Mouse (Mus musculus): ENCODE results near the gene Frmd4b. TPM values are rescaled to one million over a fixed set of nuclear protein-coding genes. Genes with fewer than 3 reads are reported as not detected.

Gene Frmd4b
- polyA plus RNA-seq, 1 experiment, result 14.3 TPM

GRCm38 (mm10) chr6:97457954-97458353 is 159.4 kb downstream of the Frmd4b start:
- Histone ChIP-seq H3K4me1 (ENCODE audit: control insufficient read depth, insufficient read depth, insufficient read length) (peaks cover 15% of the 10 kb centered on the region), H3K27ac (ENCODE audit: insufficient read depth, low read length) (peak overlapping the region; percentile 24; the same call in 1 of the 2 replicates), H3K4me3 (ENCODE audit: extremely low read depth, insufficient read depth, insufficient read length) (no peak overlapping the region), H3K27me3 (ENCODE audit: control insufficient read depth, insufficient read depth, low read length) (no peaks in the 10 kb centered on the region), H3K36me3 (ENCODE audit: control insufficient read depth, insufficient read depth, low read length) (no peaks in the 10 kb centered on the region)
- DNase-seq (ENCODE audit: low read depth in 1 of 2, low spot score in 2 of 2), result peak in 1 of 2 experiments; percentile 52
- WGBS, result 2% methylated on average over 3 of the region's 3 CpGs
- no peak for TF ChIP-seq CTCF (IDR thresholded peaks at IDR 0.05; ENCODE audit: extremely low read depth, insufficient read depth, insufficient read length, insufficient replicate concordance)
- TF ChIP-seq POLR2A (IDR thresholded peaks at IDR 0.05; ENCODE audit: low read depth, low read length), result no peak

- H3K36me3 ChIP-seq (ENCODE audit: control insufficient read depth, insufficient read depth, low read length), result no peaks in the 10 kb centered on the region
- TF ChIP-seq POLR2A (IDR thresholded peaks at IDR 0.05; ENCODE audit: low read depth, low read length), result no peak
- TF ChIP-seq CTCF (IDR thresholded peaks at IDR 0.05; ENCODE audit: extremely low read depth, insufficient read depth, insufficient read length, insufficient replicate concordance), result no peak
- H3K27ac ChIP-seq (ENCODE audit: insufficient read depth, low read length), result peak overlapping the region; percentile 52
- peaks cover 15% of the 10 kb centered on the region for H3K4me1 ChIP-seq (ENCODE audit: control insufficient read depth, insufficient read depth, insufficient read length)
- no peak for DNase-seq (ENCODE audit: low read depth in 1 of 2, low spot score in 2 of 2)
- H3K27me3 ChIP-seq (ENCODE audit: control insufficient read depth, insufficient read depth, low read length), result no peaks in the 10 kb centered on the region
- 2% methylated on average over 2 of the region's 2 CpGs for WGBS
- no peak overlapping the region for H3K4me3 ChIP-seq (ENCODE audit: extremely low read depth, insufficient read depth, insufficient read length)
These were observed 160.1 kb downstream of the Frmd4b start for GRCm38 (mm10) chr6:97457210-97457609.

- Histone ChIP-seq H3K36me3 (ENCODE audit: control insufficient read depth, insufficient read depth, low read length) (no peaks in the 10 kb centered on the region), H3K27ac (ENCODE audit: insufficient read depth, low read length) (no peak overlapping the region), H3K27me3 (ENCODE audit: control insufficient read depth, insufficient read depth, low read length) (no peaks in the 10 kb centered on the region), H3K4me1 (ENCODE audit: control insufficient read depth, insufficient read depth, insufficient read length) (peaks cover 9% of the 10 kb centered on the region), H3K4me3 (ENCODE audit: extremely low read depth, insufficient read depth, insufficient read length) (no peak overlapping the region)
- DNase-seq (ENCODE audit: low read depth in 1 of 2, low spot score in 2 of 2), result no peak
- TF ChIP-seq POLR2A (IDR thresholded peaks at IDR 0.05; ENCODE audit: low read depth, low read length), result no peak
- no peak for TF ChIP-seq CTCF (IDR thresholded peaks at IDR 0.05; ENCODE audit: extremely low read depth, insufficient read depth, insufficient read length, insufficient replicate concordance)
- 72% methylated on average over 5 of the region's 5 CpGs for WGBS
These were observed 165.1 kb downstream of the Frmd4b start for GRCm38 (mm10) chr6:97452223-97452622.

DNA sequence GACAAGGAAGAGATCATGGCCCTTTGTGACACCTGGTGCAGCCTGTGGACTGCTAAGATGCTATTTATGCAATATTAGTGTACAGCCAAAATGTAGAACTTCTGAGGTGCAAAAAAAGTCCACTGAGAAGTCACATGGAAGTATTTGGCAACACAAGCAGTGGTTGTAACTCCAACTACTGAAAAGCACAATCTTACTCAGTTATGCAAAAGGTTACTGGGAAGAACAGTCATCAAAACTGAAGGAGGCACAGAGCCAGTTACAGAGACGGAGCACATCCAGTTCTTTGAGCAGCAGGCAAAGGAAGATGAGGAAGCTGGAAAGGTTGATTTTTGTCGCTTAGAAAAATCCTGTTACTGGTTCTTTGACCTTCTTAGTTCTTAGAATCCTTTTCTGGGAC is 167.5 kb downstream of the Frmd4b start:
- DNase-seq (ENCODE audit: low read depth in 1 of 2, low spot score in 2 of 2), result no peak
- no peak overlapping the region for H3K27ac ChIP-seq (ENCODE audit: insufficient read depth, low read length)
- no peaks in the 10 kb centered on the region for H3K27me3 ChIP-seq (ENCODE audit: control insufficient read depth, insufficient read depth, low read length)
- peaks cover 2% of the 10 kb centered on the region; the same call in 1 of the 2 replicates for H3K4me1 ChIP-seq (ENCODE audit: control insufficient read depth, insufficient read depth, insufficient read length)
- WGBS, result 86% methylated on average over 2 of the region's 2 CpGs
- H3K4me3 ChIP-seq (ENCODE audit: extremely low read depth, insufficient read depth, insufficient read length), result no peak overlapping the region
- TF ChIP-seq CTCF (IDR thresholded peaks at IDR 0.05; ENCODE audit: extremely low read depth, insufficient read depth, insufficient read length, insufficient replicate concordance) (no peak), POLR2A (IDR thresholded peaks at IDR 0.05; ENCODE audit: low read depth, low read length) (no peak)
- no peaks in the 10 kb centered on the region for H3K36me3 ChIP-seq (ENCODE audit: control insufficient read depth, insufficient read depth, low read length)

GRCm38 (mm10) chr6:97447020-97447419 is 170.3 kb downstream of the Frmd4b start:
- Histone ChIP-seq H3K4me1 (ENCODE audit: control insufficient read depth, insufficient read depth, insufficient read length) (no peaks in the 10 kb centered on the region; the same call in 1 of the 2 replicates), H3K4me3 (ENCODE audit: extremely low read depth, insufficient read depth, insufficient read length) (no peak overlapping the region), H3K36me3 (ENCODE audit: control insufficient read depth, insufficient read depth, low read length) (no peaks in the 10 kb centered on the region), H3K27ac (ENCODE audit: insufficient read depth, low read length) (no peak overlapping the region), H3K27me3 (ENCODE audit: control insufficient read depth, insufficient read depth, low read length) (no peaks in the 10 kb centered on the region)
- TF ChIP-seq POLR2A (IDR thresholded peaks at IDR 0.05; ENCODE audit: low read depth, low read length) (no peak), CTCF (IDR thresholded peaks at IDR 0.05; ENCODE audit: extremely low read depth, insufficient read depth, insufficient read length, insufficient replicate concordance) (no peak)
- DNase-seq (ENCODE audit: low read depth in 1 of 2, low spot score in 2 of 2), result no peak
- WGBS, result 21% methylated on average over 4 of the region's 4 CpGs

DNA sequence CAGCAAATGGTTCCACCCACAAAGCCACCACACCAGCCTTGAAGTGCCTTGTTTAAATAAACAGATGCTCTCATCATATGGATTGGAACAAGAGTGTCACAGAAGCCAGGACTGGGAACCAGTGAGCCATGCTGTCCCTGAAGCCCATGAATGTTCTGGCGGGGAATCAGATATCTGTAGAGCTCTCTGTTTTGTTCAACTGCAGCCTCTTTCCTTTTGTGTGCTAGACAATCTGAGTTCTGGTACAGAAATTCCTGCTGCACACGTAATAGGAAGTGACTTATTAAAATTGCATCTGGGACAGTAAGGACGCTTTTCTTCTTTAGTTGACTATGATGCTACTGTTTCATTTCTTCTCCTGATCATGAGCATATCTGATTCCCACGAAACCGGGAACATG is 173.2 kb downstream of the Frmd4b start:
- H3K4me1 ChIP-seq (ENCODE audit: control insufficient read depth, insufficient read depth, insufficient read length), result no peaks in the 10 kb centered on the region; the same call in 1 of the 2 replicates
- H3K27me3 ChIP-seq (ENCODE audit: control insufficient read depth, insufficient read depth, low read length), result no peaks in the 10 kb centered on the region
- TF ChIP-seq POLR2A (IDR thresholded peaks at IDR 0.05; ENCODE audit: low read depth, low read length) (no peak), CTCF (IDR thresholded peaks at IDR 0.05; ENCODE audit: extremely low read depth, insufficient read depth, insufficient read length, insufficient replicate concordance) (no peak)
- WGBS, result 84% methylated on average over 5 of the region's 5 CpGs
- no peak for DNase-seq (ENCODE audit: low read depth in 1 of 2, low spot score in 2 of 2)
- H3K4me3 ChIP-seq (ENCODE audit: extremely low read depth, insufficient read depth, insufficient read length), result no peak overlapping the region
- H3K27ac ChIP-seq (ENCODE audit: insufficient read depth, low read length), result no peak overlapping the region
- H3K36me3 ChIP-seq (ENCODE audit: control insufficient read depth, insufficient read depth, low read length), result no peaks in the 10 kb centered on the region

GRCm38 (mm10) chr6:97443522-97443921 is 173.8 kb downstream of the Frmd4b start:
- H3K27me3 ChIP-seq (ENCODE audit: control insufficient read depth, insufficient read depth, low read length), result no peaks in the 10 kb centered on the region

More at GRCm38 (mm10) chr6:97443522-97443921, 173.8 kb downstream of the Frmd4b start:
- Histone ChIP-seq H3K27ac (ENCODE audit: insufficient read depth, low read length) (no peak overlapping the region), H3K4me3 (ENCODE audit: extremely low read depth, insufficient read depth, insufficient read length) (no peak overlapping the region), H3K4me1 (ENCODE audit: control insufficient read depth, insufficient read depth, insufficient read length) (peaks cover 2% of the 10 kb centered on the region; the same call in 1 of the 2 replicates), H3K36me3 (ENCODE audit: control insufficient read depth, insufficient read depth, low read length) (no peaks in the 10 kb centered on the region)
- no peak for DNase-seq (ENCODE audit: low read depth in 1 of 2, low spot score in 2 of 2)
- TF ChIP-seq CTCF (IDR thresholded peaks at IDR 0.05; ENCODE audit: extremely low read depth, insufficient read depth, insufficient read length, insufficient replicate concordance) (no peak), POLR2A (IDR thresholded peaks at IDR 0.05; ENCODE audit: low read depth, low read length) (no peak)
- 67% methylated on average over 4 of the region's 4 CpGs for WGBS
